Mouse (Mus musculus) left cerebral cortex, adult 9 months (tissue): ENCODE results near the gene Wdhd1.

Experiments
- DNase-seq, 2 experiments: peaks; one replicate each; pipeline ENCODE4 v3.0.0; 2022; ENCODE audit warnings: low spot score in 2 of 2

Wdhd1 gene

GRCm38 (mm10) chr14:47221567-47221966, 55.1 kb downstream of the Wdhd1 start:
- DNase-seq, result no peak

GRCm38 (mm10) chr14:47220231-47221025, 56.2 kb downstream of the Wdhd1 start:
- DNase-seq, result no peak

- DNase-seq, result no peak
Observed at GRCm38 (mm10) chr14:47218766-47219606, 57.7 kb downstream of the Wdhd1 start.

GRCm38 (mm10) chr14:47216541-47216940, 60.1 kb downstream of the Wdhd1 start:
- no peak for DNase-seq

- no peak for DNase-seq
Observed at GRCm38 (mm10) chr14:47214367-47214766, 62.3 kb downstream of the Wdhd1 start.

- no peak for DNase-seq
Observed at GRCm38 (mm10) chr14:47213305-47213704, 63.4 kb downstream of the Wdhd1 start.

- DNase-seq, result no peak
Observed at GRCm38 (mm10) chr14:47209669-47210164, 66.9 kb downstream of the Wdhd1 start.

- no peak for DNase-seq
Observed at GRCm38 (mm10) chr14:47208564-47209493, 67.8 kb downstream of the Wdhd1 start.

GRCm38 (mm10) chr14:47206601-47207000, 70.1 kb downstream of the Wdhd1 start:
- DNase-seq, result no peak

- DNase-seq, result no peak
Observed at GRCm38 (mm10) chr14:47205270-47205972, 71.2 kb downstream of the Wdhd1 start.

- DNase-seq, result no peak
Observed at GRCm38 (mm10) chr14:47197340-47197739, 79.3 kb downstream of the Wdhd1 start.

- no peak for DNase-seq
Observed at GRCm38 (mm10) chr14:47196711-47197110, 79.9 kb downstream of the Wdhd1 start.

GRCm38 (mm10) chr14:47194096-47194495, 82.6 kb downstream of the Wdhd1 start:
- no peak for DNase-seq

GRCm38 (mm10) chr14:47193506-47193905, 83.2 kb downstream of the Wdhd1 start:
- no peak for DNase-seq

- DNase-seq, result no peak
Observed at GRCm38 (mm10) chr14:47191861-47192260, 84.8 kb downstream of the Wdhd1 start.
